ENCODE assay signal across 24 mouse cellular contexts in genomic region chr3:136037254-136037653, GRCm38 (mm10).
DNase-seq lines count a peak whose midpoint lies in the region; ATAC-seq and TF ChIP-seq lines count a peak whose summit lies in the region.
"Had no signal": no experiment of that assay in that cellular context is flagged by ENCODE, and none has a peak within 500 bp of the region (broad histone marks: within the 10 kb centered on the region; RNA-seq: fewer than 3 reads in every experiment).

No protein-coding gene starts in this region.

- 23% methylated on average over 3 of the region's 3 CpGs for WGBS in liver, embryonic 12.5 days (ENCODE audit: insufficient replicate concordance)
- 10% methylated on average over 3 of the region's 3 CpGs for WGBS in liver, embryonic 13.5 days (ENCODE audit: insufficient replicate concordance)
- WGBS in liver, embryonic 16.5 days (ENCODE audit: insufficient replicate concordance): 23% methylated on average over 3 of the region's 3 CpGs
- WGBS in midbrain, postnatal 0 days: 50% methylated on average over 3 of the region's 3 CpGs
- 39% methylated on average over 3 of the region's 3 CpGs for WGBS in forebrain, embryonic 13.5 days

- no peaks in the 10 kb centered on the region for H3K4me1 ChIP-seq in liver, embryonic 12.5 days
- H3K4me1 ChIP-seq in liver, embryonic 13.5 days (replicated peaks): no peaks in the 10 kb centered on the region; the same call in 1 of the 2 replicates
- H3K4me1 ChIP-seq in liver, embryonic 16.5 days (ENCODE audit: control insufficient read depth, low read depth, low read length): no peaks in the 10 kb centered on the region
- no peaks in the 10 kb centered on the region for H3K4me1 ChIP-seq in midbrain, postnatal 0 days (ENCODE audit: insufficient read depth, low read length)
- no peaks in the 10 kb centered on the region for H3K4me1 ChIP-seq in forebrain, embryonic 13.5 days
- H3K4me1 ChIP-seq: embryonic facial prominence, embryonic 13.5 days; embryonic facial prominence, embryonic 15.5 days; forebrain, embryonic 12.5 days; forebrain, embryonic 15.5 days had no signal

- no peak overlapping the region for H3K4me3 ChIP-seq in liver, embryonic 12.5 days
- H3K4me3 ChIP-seq in liver, embryonic 13.5 days (replicated peaks): no peak overlapping the region
- no peak overlapping the region for H3K4me3 ChIP-seq in liver, embryonic 16.5 days (ENCODE audit: low read depth, low read length)
- no peak overlapping the region for H3K4me3 ChIP-seq in midbrain, postnatal 0 days (ENCODE audit: low read depth, low read length)
- no peak overlapping the region for H3K4me3 ChIP-seq in forebrain, embryonic 13.5 days
- H3K4me3 ChIP-seq: embryonic facial prominence, embryonic 13.5 days; embryonic facial prominence, embryonic 15.5 days; erythroblast, embryonic 14.5 days; forebrain, embryonic 10.5 days; forebrain, embryonic 12.5 days; forebrain, embryonic 15.5 days had no signal

- ATAC-seq in liver, embryonic 12.5 days: peak; percentile 62
- ATAC-seq in liver, embryonic 13.5 days (ENCODE audit: low read depth): peak; percentile 72; the same call in 1 of the 2 replicates
- ATAC-seq in liver, embryonic 16.5 days (ENCODE audit: low read depth): 0 out of 2 replicates have a peak, but pooled peaks have one; percentile 16
- ATAC-seq in megakaryocyte-erythroid progenitor cell, adult 5-6 weeks (replicated peaks; ENCODE audit: low FRiP score, low TSS enrichment, poor library complexity, severe bottlenecking): 0 out of 2 replicates have a peak, but pooled peaks have one; percentile 44
- ATAC-seq in midbrain, postnatal 0 days (ENCODE audit: low FRiP score): no peak
- ATAC-seq in forebrain, embryonic 13.5 days: no peak
- ATAC-seq: forebrain, embryonic 15.5 days; forebrain, postnatal 0 days had no signal

- H3K27me3 ChIP-seq in liver, embryonic 12.5 days (replicated peaks): no peaks in the 10 kb centered on the region
- no peaks in the 10 kb centered on the region for H3K27me3 ChIP-seq in liver, embryonic 13.5 days
- H3K27me3 ChIP-seq in liver, embryonic 16.5 days (ENCODE audit: control insufficient read depth, insufficient read depth, low read depth, low read length): no peaks in the 10 kb centered on the region
- H3K27me3 ChIP-seq in midbrain, postnatal 0 days (ENCODE audit: insufficient read depth, low read length): no peaks in the 10 kb centered on the region
- no peaks in the 10 kb centered on the region for H3K27me3 ChIP-seq in forebrain, embryonic 13.5 days
- H3K27me3 ChIP-seq: embryonic facial prominence, embryonic 13.5 days; embryonic facial prominence, embryonic 15.5 days; forebrain, embryonic 12.5 days; forebrain, embryonic 15.5 days had no signal

- no peaks in the 10 kb centered on the region for H3K9me3 ChIP-seq in liver, embryonic 12.5 days (replicated peaks)
- no peaks in the 10 kb centered on the region for H3K9me3 ChIP-seq in liver, embryonic 13.5 days (replicated peaks)
- no peaks in the 10 kb centered on the region for H3K9me3 ChIP-seq in liver, embryonic 16.5 days (replicated peaks; ENCODE audit: control insufficient read depth, low read length)
- H3K9me3 ChIP-seq in midbrain, postnatal 0 days (ENCODE audit: low read length): no peaks in the 10 kb centered on the region
- no peaks in the 10 kb centered on the region for H3K9me3 ChIP-seq in forebrain, embryonic 13.5 days (replicated peaks)
- H3K9me3 ChIP-seq: embryonic facial prominence, embryonic 13.5 days; embryonic facial prominence, embryonic 15.5 days; forebrain, embryonic 10.5 days; forebrain, embryonic 12.5 days; forebrain, embryonic 15.5 days had no signal

- no peak overlapping the region for H3K9ac ChIP-seq in liver, embryonic 12.5 days
- H3K9ac ChIP-seq in liver, embryonic 13.5 days: no peak overlapping the region
- H3K9ac ChIP-seq in liver, embryonic 16.5 days (ENCODE audit: low read depth, low read length): no peak overlapping the region
- no peak overlapping the region for H3K9ac ChIP-seq in midbrain, postnatal 0 days (replicated peaks; ENCODE audit: low read length, poor library complexity, severe bottlenecking)
- no peak overlapping the region for H3K9ac ChIP-seq in forebrain, embryonic 13.5 days
- H3K9ac ChIP-seq: embryonic facial prominence, embryonic 13.5 days; embryonic facial prominence, embryonic 15.5 days; forebrain, embryonic 12.5 days; forebrain, embryonic 15.5 days; forebrain, postnatal 0 days had no signal

- H3K27ac ChIP-seq in liver, embryonic 12.5 days: no peak overlapping the region
- no peak overlapping the region for H3K27ac ChIP-seq in liver, embryonic 13.5 days
- no peak overlapping the region for H3K27ac ChIP-seq in liver, embryonic 16.5 days (ENCODE audit: low read length)
- no peak overlapping the region for H3K27ac ChIP-seq in midbrain, postnatal 0 days (ENCODE audit: low read depth, low read length)
- no peak overlapping the region for H3K27ac ChIP-seq in forebrain, embryonic 13.5 days
- H3K27ac ChIP-seq: embryonic facial prominence, embryonic 13.5 days; embryonic facial prominence, embryonic 15.5 days; forebrain, embryonic 10.5 days; forebrain, embryonic 12.5 days; forebrain, embryonic 15.5 days had no signal

- DNase-seq in liver: no peak
- no peak for DNase-seq in liver, embryonic 13.5 days
- DNase-seq in midbrain, postnatal 0 days (ENCODE audit: low spot score): no peak
- no peak for DNase-seq in layer of hippocampus, adult 11-12 months (ENCODE audit: low spot score)
- DNase-seq: adrenal gland, adult 2 months; adrenal gland, postnatal 10 days; adrenal gland, postnatal 25 days; cerebellum, adult 11 months; cerebellum, adult 18-20 months; cerebellum, adult 9-10 months; cerebellum, postnatal 10 days; cerebellum, postnatal 25 days; embryo, embryonic 11 days; forebrain, postnatal 0 days had no signal

- H3K4me2 ChIP-seq in liver, embryonic 12.5 days: no peak overlapping the region
- no peak overlapping the region for H3K4me2 ChIP-seq in liver, embryonic 13.5 days
- no peak overlapping the region for H3K4me2 ChIP-seq in liver, embryonic 16.5 days (ENCODE audit: low read depth, low read length)
- H3K4me2 ChIP-seq in midbrain, postnatal 0 days (ENCODE audit: low read depth, low read length, poor library complexity, severe bottlenecking): no peak overlapping the region
- H3K4me2 ChIP-seq in forebrain, embryonic 13.5 days: no peak overlapping the region
- H3K4me2 ChIP-seq: embryonic facial prominence, embryonic 13.5 days; embryonic facial prominence, embryonic 15.5 days; forebrain, embryonic 12.5 days; forebrain, embryonic 15.5 days had no signal

- H3K36me3 ChIP-seq in liver, embryonic 12.5 days: no peaks in the 10 kb centered on the region
- H3K36me3 ChIP-seq in liver, embryonic 13.5 days: no peaks in the 10 kb centered on the region
- H3K36me3 ChIP-seq in liver, embryonic 16.5 days (ENCODE audit: control insufficient read depth, insufficient read depth): no peaks in the 10 kb centered on the region
- H3K36me3 ChIP-seq in midbrain, postnatal 0 days (ENCODE audit: insufficient read depth, low read length): no peaks in the 10 kb centered on the region
- no peaks in the 10 kb centered on the region for H3K36me3 ChIP-seq in forebrain, embryonic 13.5 days (ENCODE audit: poor library complexity, severe bottlenecking)
- H3K36me3 ChIP-seq: embryonic facial prominence, embryonic 13.5 days; embryonic facial prominence, embryonic 15.5 days; forebrain, embryonic 10.5 days; forebrain, embryonic 12.5 days; forebrain, embryonic 15.5 days had no signal

- TF ChIP-seq CTCF in midbrain, postnatal 0 days (IDR thresholded peaks at IDR 0.05): no peak

Comparison
In these comparisons a context has a peak if more than half of its experiments do, and no peak if none do; other contexts are left out.
1. ATAC-seq: peak in liver, embryonic 12.5 days (single experiment), liver, embryonic 13.5 days (single experiment), liver, embryonic 16.5 days (single experiment) and megakaryocyte-erythroid progenitor cell, adult 5-6 weeks (single experiment); none in midbrain, postnatal 0 days (single experiment) and forebrain, embryonic 13.5 days (single experiment).